Mouse (Mus musculus) olfactory bulb, adult 2 months (tissue): ENCODE data around the gene D130043K22Rik.

ENCODE experiments used
- CTCF ChIP-seq: fragments of 200-500 bp; IDR thresholded peaks from 2 replicates; pipeline ENCODE4 v1.5.1; 2012; ENCODE audit warnings: low read depth, mild to moderate bottlenecking, low read length, moderate library complexity; ENCODE audit not compliant: insufficient read depth
- POLR2A ChIP-seq: fragments of 200-500 bp; IDR thresholded peaks from 2 replicates; pipeline ENCODE4 v1.6.1; 2012; ENCODE audit warnings: mild to moderate bottlenecking, low read depth, low read length, moderate library complexity; ENCODE audit not compliant: insufficient read depth

GRCm38 (mm10) chr13:24859115-24859514 lies 14.2 kb downstream of the D130043K22Rik start:
- TF ChIP-seq POLR2A = no peak
- TF ChIP-seq CTCF = no peak
